Mouse (Mus musculus): Measurements from ENCODE around the gene Gm5751. TPM values are rescaled to one million over a fixed set of nuclear protein-coding genes. Genes with fewer than 3 reads are reported as not detected.

The Gm5751 gene
- not detected in 2 replicates for polyA plus RNA-seq (2012; rRNA removed)

GRCm38 (mm10) chrX:8873953-8874352 lies at the start of gene Gm5751:
TSS of gene Gm5751 (plus strand) at chrX:8874253.

GRCm38 (mm10) chrX:8843694-8844093 lies 30.4 kb upstream of the Gm5751 start, which contains the start of gene Gm6592:
TSS of gene Gm6592 (plus strand) at chrX:8843994.

GRCm38 (mm10) chrX:8892343-8893155 lies 18.5 kb downstream of the Gm5751 start, which contains the start of gene B630019K06Rik:
TSS of gene B630019K06Rik (plus strand) at chrX:8892382.

Other genes starting within 250 kb of the Gm5751 start
- gene Ssxb8, start 183.4 kb upstream of the Gm5751 start, polyA plus RNA-seq (2012; rRNA removed): not detected in 2 replicates
- gene Ssx9, start 125.8 kb upstream of the Gm5751 start, polyA plus RNA-seq (2012; rRNA removed): not detected in 2 replicates
- not detected in 2 replicates for gene Ssxb5, start 70.6 kb upstream of the Gm5751 start, polyA plus RNA-seq (2012; rRNA removed)
- gene Gm6592, start 30.3 kb upstream of the Gm5751 start, polyA plus RNA-seq (2012; rRNA removed): not detected in 2 replicates
- gene B630019K06Rik, start 18.1 kb downstream of the Gm5751 start, polyA plus RNA-seq (2012; rRNA removed): 2.8 TPM in 2 replicates
- not detected in 2 replicates for gene Fthl17b, start 88.7 kb downstream of the Gm5751 start, polyA plus RNA-seq (2012; rRNA removed)
- gene Fthl17c, start 102.3 kb downstream of the Gm5751 start, polyA plus RNA-seq (2012; rRNA removed): not detected in 2 replicates
- not detected in 2 replicates for gene Fthl17d, start 112.5 kb downstream of the Gm5751 start, polyA plus RNA-seq (2012; rRNA removed)
- gene Fthl17e, start 159.2 kb downstream of the Gm5751 start, polyA plus RNA-seq (2012; rRNA removed): not detected in 2 replicates
- gene Fthl17f, start 188.8 kb downstream of the Gm5751 start, polyA plus RNA-seq (2012; rRNA removed): not detected in 2 replicates
- not detected in 2 replicates for gene 4930402K13Rik, start 230.3 kb downstream of the Gm5751 start, polyA plus RNA-seq (2012; rRNA removed)

Measured in colon, adult 2 months (tissue).